In genomic region chr5:125337012-125337411, GRCm38 (mm10) we compare ENCODE assay signal across 15 mouse cellular contexts. TPM values are rescaled to one million over a fixed set of nuclear protein-coding genes. Genes with fewer than 3 reads are reported as not detected.
A peak's percentile ranks its signal among the peaks of the same experiment; 100 is the strongest.
DNase-seq lines count a peak whose midpoint lies in the region; ATAC-seq and TF ChIP-seq lines count a peak whose summit lies in the region.
"Had no signal": no experiment of that assay in that cellular context is flagged by ENCODE, and none has a peak within 500 bp of the region (broad histone marks: within the 10 kb centered on the region; RNA-seq: fewer than 3 reads in every experiment).

No protein-coding gene starts in this region.

- H3K27ac ChIP-seq in kidney, embryonic 15.5 days = peak overlapping the region; percentile 45
- peak overlapping the region; percentile 68 for H3K27ac ChIP-seq in liver, postnatal 0 days (ENCODE audit: low read depth)
- H3K27ac ChIP-seq: embryonic facial prominence, embryonic 12.5 days; forebrain, embryonic 15.5 days; hindbrain, embryonic 10.5 days had no signal

- peaks cover 46% of the 10 kb centered on the region for H3K4me1 ChIP-seq in kidney, embryonic 15.5 days
- peaks cover 59% of the 10 kb centered on the region for H3K4me1 ChIP-seq in liver, postnatal 0 days (ENCODE audit: insufficient read depth)

- no peak overlapping the region for H3K4me2 ChIP-seq in kidney, embryonic 15.5 days
- H3K4me2 ChIP-seq in liver, postnatal 0 days (ENCODE audit: low read depth, low read length) = peak overlapping the region; percentile 43
- H3K4me2 ChIP-seq: embryonic facial prominence, embryonic 12.5 days; forebrain, embryonic 15.5 days had no signal

- WGBS in kidney, embryonic 15.5 days = 49% methylated on average over 9 of the region's 9 CpGs
- WGBS in liver, postnatal 0 days (ENCODE audit: insufficient replicate concordance) = 24% methylated on average over 9 of the region's 9 CpGs

- no peaks in the 10 kb centered on the region for H3K36me3 ChIP-seq in kidney, embryonic 15.5 days
- 0 out of 2 replicates have a peak, but pooled peaks cover 6% of the 10 kb centered on the region for H3K36me3 ChIP-seq in liver, postnatal 0 days (replicated peaks; ENCODE audit: insufficient read depth, low read length)
- H3K36me3 ChIP-seq: embryonic facial prominence, embryonic 12.5 days; forebrain, embryonic 15.5 days; hindbrain, embryonic 10.5 days had no signal

- no peaks in the 10 kb centered on the region for H3K27me3 ChIP-seq in kidney, embryonic 15.5 days
- no peaks in the 10 kb centered on the region for H3K27me3 ChIP-seq in liver, postnatal 0 days (ENCODE audit: insufficient read depth, low read length)
- H3K27me3 ChIP-seq: forebrain, embryonic 15.5 days had no signal

- ATAC-seq in kidney, embryonic 15.5 days (replicated peaks; ENCODE audit: low FRiP score) = no peak
- peak; percentile 35 for ATAC-seq in granulocyte monocyte progenitor cell, adult 5-6 weeks (replicated peaks; ENCODE audit: poor library complexity, severe bottlenecking)
- no peak for ATAC-seq in liver, postnatal 0 days
- ATAC-seq: forebrain, embryonic 15.5 days had no signal

- H3K9me3 ChIP-seq in kidney, embryonic 15.5 days (replicated peaks) = no peaks in the 10 kb centered on the region
- H3K9me3 ChIP-seq in liver, postnatal 0 days (ENCODE audit: low read length) = no peaks in the 10 kb centered on the region
- H3K9me3 ChIP-seq: embryonic facial prominence, embryonic 12.5 days; forebrain, embryonic 15.5 days; hindbrain, embryonic 10.5 days had no signal

- TF ChIP-seq EP300 in liver, postnatal 0 days (IDR thresholded peaks at IDR 0.05; ENCODE audit: low read depth) = no peak

- H3K4me3 ChIP-seq in kidney, embryonic 15.5 days (replicated peaks) = no peak overlapping the region
- no peak overlapping the region for H3K4me3 ChIP-seq in liver, postnatal 0 days (ENCODE audit: low read depth, low read length)
- H3K4me3 ChIP-seq: embryonic facial prominence, embryonic 12.5 days; forebrain, embryonic 15.5 days; hindbrain, embryonic 10.5 days; myocyte had no signal

- H3K9ac ChIP-seq in kidney, embryonic 15.5 days = no peak overlapping the region
- no peak overlapping the region for H3K9ac ChIP-seq in liver, postnatal 0 days (replicated peaks)
- H3K9ac ChIP-seq: embryonic facial prominence, embryonic 12.5 days; forebrain, embryonic 15.5 days had no signal

- no peak for TF ChIP-seq CTCF in liver, postnatal 0 days (IDR thresholded peaks at IDR 0.05; ENCODE audit: low read depth)

- DNase-seq in kidney, adult 11 months = no peak
- peak; percentile 31 for DNase-seq in adrenal gland, adult 8-10 months
- DNase-seq in liver, postnatal 0 days = peak; percentile 59
- no peak for DNase-seq in cerebellum, adult 18-20 months
- DNase-seq in left cerebral cortex, adult 18-20 months (ENCODE audit: low spot score in 2 of 2) = no peak
- DNase-seq: cerebellum, adult 2 months; kidney, postnatal 10 days; lung, postnatal 4 days; right cerebral cortex, postnatal 25 days had no signal

RNA-seq across cellular contexts. Expression of gene Scarb1, which starts 3.9 kb away (rescaled TPM):
- 67.6 and 97.9 TPM in 2 replicates for polyA plus RNA-seq in kidney, embryonic 15.5 days (2015; fragmentation: Nextera tagmentation; extraction: Ambion mirVana)
- total RNA-seq in adrenal gland, adult 8-10 months (2022) = 1,000 to 10,000 TPM; 1,640 to 3,396 (median 2,408) TPM
- total RNA-seq in granulocyte monocyte progenitor cell, adult 5-6 weeks (2014; fragmentation: Nextera tagmentation) = 80.2 and 145 TPM in 2 replicates
- total RNA-seq in granulocyte monocyte progenitor cell, adult 5-6 weeks (2017) = 49.0 and 53.9 TPM in 2 replicates
- polyA plus RNA-seq in liver, postnatal 0 days (2015; fragmentation: Nextera tagmentation; extraction: Ambion mirVana) = 105 and 109 TPM in 2 replicates
- total RNA-seq in left cerebral cortex, adult 18-20 months (2021) = 10 to 100 TPM; 27.4 to 29.2 TPM

RNA-seq across cellular contexts. Expression of gene Gm10382, which starts 52.1 kb away (rescaled TPM):
- 0.31 and 0.49 TPM in 2 replicates for polyA plus RNA-seq in kidney, embryonic 15.5 days (2015; fragmentation: Nextera tagmentation; extraction: Ambion mirVana)
- total RNA-seq in adrenal gland, adult 8-10 months (2022) = under 1 TPM in 3 of 4 experiments, not detected in 1; 0.41 to 0.48 (median 0.45) TPM
- total RNA-seq in granulocyte monocyte progenitor cell, adult 5-6 weeks (2014; fragmentation: Nextera tagmentation) = 0.96 TPM in 1 of 2 replicates, not detected in the other
- total RNA-seq in granulocyte monocyte progenitor cell, adult 5-6 weeks (2017) = 0.26 TPM in 1 of 2 replicates, not detected in the other
- 0.17 and 0.18 TPM in 2 replicates for polyA plus RNA-seq in liver, postnatal 0 days (2015; fragmentation: Nextera tagmentation; extraction: Ambion mirVana)
- under 1 TPM; 0.28 to 0.40 TPM for total RNA-seq in left cerebral cortex, adult 18-20 months (2021)

RNA-seq across cellular contexts. Expression of gene Ubc, which starts 53.0 kb away (rescaled TPM):
- 1,049 and 1,140 TPM in 2 replicates for polyA plus RNA-seq in kidney, embryonic 15.5 days (2015; fragmentation: Nextera tagmentation; extraction: Ambion mirVana)
- 1,000 to 10,000 TPM; 1,164 to 1,564 (median 1,502) TPM for total RNA-seq in adrenal gland, adult 8-10 months (2022)
- 126 and 139 TPM in 2 replicates for total RNA-seq in granulocyte monocyte progenitor cell, adult 5-6 weeks (2014; fragmentation: Nextera tagmentation)
- 236 and 280 TPM in 2 replicates for total RNA-seq in granulocyte monocyte progenitor cell, adult 5-6 weeks (2017)
- 369 and 531 TPM in 2 replicates for polyA plus RNA-seq in liver, postnatal 0 days (2015; fragmentation: Nextera tagmentation; extraction: Ambion mirVana)
- total RNA-seq in left cerebral cortex, adult 18-20 months (2021) = 100 to 1,000 TPM; 771 to 830 TPM

Comparison
In these comparisons a context has a peak if more than half of its experiments do, and no peak if none do; other contexts are left out.
1. DNase-seq: peak in adrenal gland, adult 8-10 months (single experiment) and liver, postnatal 0 days (single experiment); none in kidney, adult 11 months (single experiment), cerebellum, adult 18-20 months (0 of 2) and left cerebral cortex, adult 18-20 months (0 of 2).
2. RNA of gene Scarb1, which starts 3.9 kb away (total RNA-seq): 1,640 to 3,396 TPM in adrenal gland, adult 8-10 months; 49.0 to 145 TPM in granulocyte monocyte progenitor cell, adult 5-6 weeks and 27.4 to 29.2 TPM in left cerebral cortex, adult 18-20 months; every median in the first group is over 10 times any median in the second.